Mouse (Mus musculus): Measurements from ENCODE around the gene Acss2. TPM values are rescaled to one million over a fixed set of nuclear protein-coding genes. Genes with fewer than 3 reads are reported as not detected.

Acss2 gene
- polyA plus RNA-seq (2012; rRNA removed): 12.1 and 13.7 TPM in 2 replicates

GRCm38 (mm10) chr2:155517455-155518423 lies at the start of gene Acss2, which contains the start of gene Ggt7:
Acss2 (plus strand) TSS chr2:155517948.
Ggt7 (minus strand) TSS chr2:155518237.

GRCm38 (mm10) chr2:155473570-155474088 lies 44.1 kb upstream of the Acss2 start, which contains the start of gene Ncoa6:
Ncoa6 (minus strand) TSS chr2:155473894.

GRCm38 (mm10) chr2:155592137-155592853 lies 74.5 kb downstream of the Acss2 start, which contains the start of gene Gss:
Gss (minus strand) TSS chr2:155592810.

GRCm38 (mm10) chr2:155610978-155611377 lies 93.2 kb downstream of the Acss2 start, which contains the start of gene Myh7b:
Myh7b (plus strand) TSS chr2:155611212.

Other genes starting within 250 kb of the Acss2 start
- 7.2 TPM in 2 replicates for gene Map1lc3a, start 241.7 kb upstream of the Acss2 start, polyA plus RNA-seq (2012; rRNA removed)
- gene Pigu, start 160.5 kb upstream of the Acss2 start, polyA plus RNA-seq (2012; rRNA removed): 15.7 and 18.0 TPM in 2 replicates
- 2.1 TPM in 2 replicates for gene Trp53inp2, start 136.9 kb upstream of the Acss2 start, polyA plus RNA-seq (2012; rRNA removed)
- gene Ncoa6, start 44.1 kb upstream of the Acss2 start, polyA plus RNA-seq (2012; rRNA removed): 8.7 and 10.0 TPM in 2 replicates
- gene Ggt7, start 289 bp downstream of the Acss2 start, polyA plus RNA-seq (2012; rRNA removed): 0.21 and 0.26 TPM in 2 replicates
- 35.3 and 39.8 TPM in 2 replicates for gene Gss, start 74.9 kb downstream of the Acss2 start, polyA plus RNA-seq (2012; rRNA removed)
- 2.7 and 3.5 TPM in 2 replicates for gene Myh7b, start 93.3 kb downstream of the Acss2 start, polyA plus RNA-seq (2012; rRNA removed)
- 34.3 and 36.2 TPM in 2 replicates for gene Trpc4ap, start 174.4 kb downstream of the Acss2 start, polyA plus RNA-seq (2012; rRNA removed)
- 12.3 and 13.8 TPM in 2 replicates for gene Edem2, start 211.5 kb downstream of the Acss2 start, polyA plus RNA-seq (2012; rRNA removed)
- not detected in 2 replicates for gene Gm17581, start 217.9 kb downstream of the Acss2 start, polyA plus RNA-seq (2012; rRNA removed)
- 0.86 and 0.93 TPM in 2 replicates for gene Procr, start 233.2 kb downstream of the Acss2 start, polyA plus RNA-seq (2012; rRNA removed)